Mouse (Mus musculus) thymus, adult 2 months (tissue): ENCODE results near the gene Pik3r2.

Experiments
- CTCF ChIP-seq: fragments of 200-500 bp; IDR thresholded peaks from 2 replicates; pipeline ENCODE4 v1.5.1; 2012; ENCODE audit warnings: mild to moderate bottlenecking, control low read depth, low read length, moderate library complexity, borderline replicate concordance; ENCODE audit not compliant: control insufficient read depth, poor library complexity, insufficient read depth; ENCODE audit errors: extremely low read depth
- POLR2A ChIP-seq: fragments of 200-500 bp; IDR thresholded peaks from 2 replicates; pipeline ENCODE4 v1.6.1; 2012; ENCODE audit warnings: mild to moderate bottlenecking, low read length, control low read depth, moderate library complexity; ENCODE audit not compliant: control insufficient read depth, poor library complexity, insufficient read depth; ENCODE audit errors: extremely low read depth

DNA sequence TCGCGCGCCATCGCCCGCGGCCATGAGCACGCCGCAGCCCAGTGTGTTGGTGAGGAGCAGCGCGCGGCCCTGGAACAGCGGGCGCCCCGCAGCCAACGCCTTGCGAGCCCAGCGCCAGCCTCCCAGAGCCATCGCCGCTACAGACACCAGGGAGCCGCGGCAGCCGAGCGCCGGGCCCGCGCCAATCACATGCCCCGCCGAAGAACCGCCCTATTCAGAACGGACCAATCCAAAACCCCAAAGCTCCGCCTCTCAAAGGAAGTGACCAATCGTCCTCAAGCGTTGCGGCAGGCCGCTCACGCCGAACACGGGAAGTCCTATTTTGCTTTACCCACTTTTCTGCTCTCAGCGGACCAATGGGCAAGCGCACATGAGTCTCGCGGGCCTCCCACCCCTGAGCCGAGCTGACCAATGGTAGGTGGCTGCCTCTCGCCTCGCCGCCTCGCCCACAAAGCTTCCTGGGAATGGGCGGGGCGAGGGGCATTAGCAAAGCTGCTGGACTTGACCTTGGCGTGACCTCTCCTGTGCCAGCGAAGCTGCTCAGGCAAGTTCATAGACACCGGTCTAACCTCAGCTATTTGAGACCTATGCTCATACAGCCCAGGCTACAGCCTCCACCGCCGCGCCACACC is 15.6 kb downstream of the Pik3r2 start, which contains the start of gene Mpv17l2:
- TF ChIP-seq CTCF: peak; percentile 34; the same call in 1 of the 2 replicates
- TF ChIP-seq POLR2A: peak; percentile 80
